Mouse (Mus musculus) kidney, postnatal 4 days (tissue): ENCODE measurements around the gene Mmachc.

Source experiments
- DNase-seq, 2 experiments: peaks; one replicate each; pipeline ENCODE4 v3.0.0; 2021; ENCODE audit warnings: mixed read lengths in 2 of 2

The Mmachc gene

GRCm38 (mm10) chr4:116708201-116708764, at the start of gene Mmachc, which contains the start of gene Ccdc163:
Mmachc (minus strand) TSS chr4:116708406.
Ccdc163 (plus strand) TSS chr4:116708509.
- DNase-seq: peak; percentile 87 to 92

GRCm38 (mm10) chr4:116749750-116750149, 41.5 kb upstream of the Mmachc start:
- DNase-seq: no peak

DNA sequence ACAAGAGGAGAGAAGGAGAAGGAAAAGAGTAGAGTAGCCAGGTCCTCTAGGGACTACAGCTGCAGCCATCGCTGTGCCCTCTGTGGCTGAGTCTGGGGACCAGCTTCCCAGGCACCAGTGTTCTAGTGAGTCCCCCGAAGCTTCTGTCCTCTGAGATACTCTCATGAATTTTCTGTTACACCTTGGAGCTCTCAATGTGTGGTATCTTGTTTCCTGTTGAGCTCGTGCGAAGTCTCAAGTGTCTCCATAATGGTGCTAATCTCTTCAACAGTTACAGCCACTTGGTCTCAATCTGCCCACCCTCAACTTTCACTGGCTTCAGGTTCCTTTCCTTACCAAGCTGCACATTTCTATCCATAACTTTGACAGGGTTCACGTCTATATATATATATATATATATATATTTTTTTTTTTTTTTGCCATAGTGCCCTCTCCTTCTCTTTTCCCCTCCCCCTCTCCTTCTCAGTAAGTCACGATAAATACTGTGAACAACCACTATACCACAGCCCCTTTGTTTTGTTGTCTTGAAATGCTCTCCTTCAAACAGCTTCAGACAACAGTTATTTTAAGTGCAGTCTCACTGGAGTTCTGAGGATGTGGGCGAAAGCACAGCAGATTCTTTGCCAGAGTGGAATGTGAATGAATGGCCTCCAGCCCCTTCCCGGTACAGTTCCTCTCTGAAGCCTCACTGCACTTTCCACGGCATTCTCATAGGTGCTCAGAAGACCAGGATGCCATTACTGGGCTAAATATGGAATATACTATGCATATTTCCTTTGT, 31.0 kb upstream of the Mmachc start:
- DNase-seq: no peak

DNA sequence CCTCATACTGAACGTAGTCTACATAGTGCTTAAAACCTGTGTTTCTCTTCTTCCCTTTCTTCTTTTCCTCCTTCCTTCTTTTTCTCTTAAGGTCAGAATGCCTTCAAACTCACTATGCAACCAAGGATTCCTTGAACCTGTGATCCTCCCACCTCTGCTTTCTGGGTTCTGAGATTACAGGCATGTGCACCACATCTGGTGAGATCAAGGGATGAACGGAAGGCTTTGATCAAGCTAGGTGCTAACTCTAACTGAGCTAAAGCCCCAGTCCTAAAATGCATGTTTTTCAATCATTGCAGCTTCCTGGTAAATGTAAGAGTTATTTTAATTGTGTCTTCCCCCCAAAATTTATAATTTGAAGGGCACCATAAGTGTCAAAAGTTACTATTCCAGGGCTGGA, 26.8 kb upstream of the Mmachc start:
- DNase-seq: no peak

GRCm38 (mm10) chr4:116732355-116732754, 24.1 kb upstream of the Mmachc start:
- peak in 1 of 2 experiments; percentile 16 for DNase-seq

- no peak for DNase-seq
Measured at GRCm38 (mm10) chr4:116731077-116731476, 22.9 kb upstream of the Mmachc start.

DNA sequence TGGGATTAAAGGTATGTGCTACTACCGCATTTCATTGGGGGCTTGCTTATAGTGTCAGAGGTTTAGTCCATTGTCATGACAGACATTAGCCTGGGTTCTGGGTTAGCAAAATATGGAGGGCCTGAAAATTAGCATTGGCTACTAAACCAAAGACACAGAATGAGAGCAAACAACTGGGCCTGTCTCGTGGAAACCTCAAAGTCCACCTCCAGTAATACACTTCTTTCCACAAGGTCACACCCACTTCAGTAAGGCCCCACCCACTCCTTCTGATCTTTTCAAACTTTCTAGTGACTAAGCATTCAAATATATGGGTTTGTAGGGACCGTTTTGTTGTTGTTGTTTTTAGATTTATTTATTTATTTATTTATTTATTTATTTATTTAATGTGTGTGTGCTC, 21.3 kb upstream of the Mmachc start:
- no peak for DNase-seq

DNA sequence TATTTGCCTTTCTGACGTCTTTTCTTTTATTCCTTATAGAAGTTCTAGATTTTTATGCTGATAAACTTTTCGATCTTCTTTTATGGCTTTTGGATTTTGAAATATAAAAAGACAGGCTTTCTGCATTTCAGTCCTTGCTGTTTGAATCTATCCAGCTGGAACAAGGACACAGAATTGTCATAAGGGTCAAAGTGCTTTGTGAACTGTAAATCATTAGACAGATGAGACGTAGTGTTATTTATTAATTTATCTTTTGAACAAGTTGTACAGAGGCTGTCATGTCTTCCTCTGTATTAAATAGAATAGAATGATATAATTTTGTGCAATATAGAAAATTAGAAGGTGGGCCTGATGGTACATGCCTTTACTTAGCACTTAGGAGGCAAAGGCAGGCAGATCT, 19.2 kb upstream of the Mmachc start:
- no peak for DNase-seq

DNA sequence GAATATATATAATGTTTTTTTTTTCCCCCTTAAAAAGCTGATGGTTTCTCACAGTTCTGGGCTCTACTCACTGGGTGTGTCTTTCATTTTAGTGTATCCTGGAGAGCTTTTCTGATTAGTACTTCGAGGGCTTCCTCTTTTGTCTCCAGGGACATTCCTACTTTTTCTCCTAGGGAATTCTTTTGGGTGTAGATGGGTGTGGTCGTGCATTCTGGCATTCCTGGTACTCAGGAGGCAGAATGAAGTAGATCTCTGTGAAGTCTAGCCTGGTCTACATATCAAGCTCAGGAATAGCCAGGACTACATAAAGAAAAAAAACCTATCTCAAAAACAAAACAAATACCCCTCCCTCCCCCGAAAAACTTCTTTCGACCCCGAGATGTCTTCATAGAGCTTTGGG, 17.2 kb upstream of the Mmachc start:
- DNase-seq: no peak

- DNase-seq: no peak
Measured at GRCm38 (mm10) chr4:116722230-116722629, 14.0 kb upstream of the Mmachc start.

- DNase-seq: no peak
Measured at GRCm38 (mm10) chr4:116721098-116721628, 13.0 kb upstream of the Mmachc start.

DNA sequence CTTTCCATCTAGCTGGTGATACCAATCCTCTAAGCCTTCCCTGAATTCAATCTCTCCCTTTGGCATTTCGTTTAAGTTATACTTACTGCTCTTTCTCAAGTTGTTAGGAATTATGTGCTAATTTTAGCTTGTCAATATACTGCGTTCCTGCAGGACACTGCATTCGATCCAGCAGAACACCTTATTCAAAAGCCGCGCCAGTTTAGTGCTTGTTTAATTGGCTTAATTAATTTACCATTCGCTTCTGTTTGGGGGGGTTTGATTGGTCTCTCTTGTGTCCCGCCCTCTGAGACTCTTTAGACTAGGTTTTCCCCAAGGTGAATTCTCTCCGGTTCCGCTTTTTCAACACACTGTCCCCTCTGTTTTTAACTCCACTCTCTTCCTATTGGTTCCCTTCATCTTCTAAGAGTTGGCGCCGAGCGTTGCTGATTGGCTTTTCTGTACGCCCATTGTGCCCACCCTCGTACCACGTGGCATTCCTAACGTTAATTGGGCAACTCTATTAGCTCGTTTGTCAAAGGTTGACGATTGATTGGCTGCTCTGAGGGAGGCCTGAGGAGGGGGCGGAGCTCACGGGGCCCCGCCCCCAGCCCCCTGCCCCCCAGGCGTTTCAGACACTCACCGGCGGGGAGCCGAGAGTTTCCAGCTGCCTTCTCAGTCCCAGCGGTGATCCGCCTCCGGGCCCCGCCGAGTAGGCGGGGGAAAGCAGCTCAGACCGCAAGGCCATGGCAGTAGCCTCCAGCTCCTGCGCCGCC, 12.3 kb upstream of the Mmachc start, which contains the start of gene Tesk2:
Gene Tesk2 (plus strand): TSS at position 606 of the 755 bp plus-strand sequence.
- peak; percentile 91 to 95 for DNase-seq

- peak; percentile 70 to 77 for DNase-seq
Measured at GRCm38 (mm10) chr4:116719396-116719795, 11.2 kb upstream of the Mmachc start.

DNA sequence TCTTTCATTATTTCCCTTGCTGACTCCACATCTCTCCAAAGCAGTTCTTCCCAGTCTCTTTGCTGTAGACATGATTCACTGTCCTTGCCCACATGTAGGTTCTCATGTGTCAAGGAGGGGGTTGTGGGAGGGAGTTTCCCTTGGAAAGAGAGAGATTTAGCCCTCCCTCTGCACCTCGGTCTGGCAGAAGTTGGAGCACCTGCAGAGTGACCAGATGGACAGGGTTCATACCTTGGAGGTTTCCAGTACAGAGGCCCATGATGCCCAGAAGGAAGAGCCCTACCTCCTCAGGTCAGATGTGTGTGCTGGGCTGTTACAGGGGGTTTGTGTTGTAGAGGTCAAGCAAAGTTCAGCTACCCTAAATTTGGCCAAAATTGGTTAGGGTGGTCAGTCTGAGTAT, 4.3 kb upstream of the Mmachc start:
- no peak for DNase-seq

DNA sequence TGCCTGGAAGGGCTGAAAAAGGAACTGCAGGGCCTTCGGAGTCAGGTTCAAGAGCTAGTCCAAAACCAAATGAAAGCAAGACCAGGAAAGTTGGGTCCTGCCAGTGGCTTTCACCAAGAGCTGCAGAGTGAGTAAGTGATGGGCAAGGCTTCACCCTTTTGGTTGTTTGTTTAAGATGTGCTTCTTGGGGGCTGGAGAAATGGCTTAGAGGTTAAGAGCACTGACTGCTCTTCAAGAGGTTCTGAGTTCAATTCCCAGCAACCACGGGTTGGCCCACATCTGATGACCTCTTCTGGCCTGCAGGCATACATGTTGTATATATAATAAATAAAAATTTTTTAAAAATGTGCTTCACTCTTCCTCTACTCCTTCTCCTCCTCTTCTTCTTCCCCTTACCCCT, 1.9 kb upstream of the Mmachc start:
- DNase-seq: no peak

DNA sequence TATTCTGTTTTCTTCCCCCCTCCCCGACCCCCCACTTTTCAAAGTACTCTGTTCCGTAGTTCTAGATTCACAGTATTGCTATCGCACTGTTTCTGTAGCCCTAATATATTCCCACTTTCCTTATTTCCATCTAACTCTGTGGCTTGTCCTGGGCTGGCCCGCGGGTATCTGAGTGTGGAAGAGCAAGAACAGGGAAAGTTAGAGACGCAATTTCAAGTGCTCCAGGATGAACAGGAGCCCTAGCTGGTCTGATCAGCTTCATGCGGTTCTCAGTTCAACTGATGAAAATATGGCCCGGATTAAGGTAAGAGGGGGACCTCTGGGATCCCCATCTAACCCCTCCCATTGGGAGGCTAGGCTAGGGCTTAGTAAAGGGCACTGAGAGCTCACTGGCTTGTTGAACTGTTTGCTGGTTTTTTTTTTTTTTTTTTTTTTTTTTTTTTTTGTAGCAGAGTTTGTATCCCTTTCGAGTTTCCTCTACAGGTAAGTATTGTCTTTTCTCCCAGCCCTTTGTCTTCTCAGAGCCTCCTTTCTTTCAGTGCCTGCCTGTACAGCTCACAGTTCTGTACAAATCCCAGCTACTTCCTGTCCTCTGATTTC, 685 bp upstream of the Mmachc start:
- DNase-seq: peak in 1 of 2 experiments; percentile 19

DNA sequence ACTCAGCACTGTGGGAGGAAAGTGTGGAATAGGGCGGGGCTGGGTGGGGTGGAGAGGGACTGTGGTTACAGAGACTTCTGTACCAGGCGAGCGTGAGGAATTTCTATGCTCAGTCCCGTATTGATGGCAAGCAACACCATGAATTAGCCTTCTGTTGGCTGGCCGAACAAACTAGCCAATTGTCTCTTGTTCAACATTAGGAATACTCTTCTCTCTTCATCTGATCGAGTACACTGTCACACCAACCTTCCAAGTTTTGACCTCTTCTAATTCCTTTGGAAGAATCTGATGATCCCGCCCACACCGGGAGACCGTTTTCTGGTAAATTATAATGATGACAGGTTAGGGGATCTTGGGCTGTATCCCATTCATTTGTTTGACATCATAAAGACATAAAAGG, 540 bp downstream of the Mmachc start:
- no peak for DNase-seq

GRCm38 (mm10) chr4:116703804-116704203, 4.4 kb downstream of the Mmachc start:
- peak; percentile 90 to 91 for DNase-seq

GRCm38 (mm10) chr4:116700964-116701363, 7.2 kb downstream of the Mmachc start:
- no peak for DNase-seq

DNA sequence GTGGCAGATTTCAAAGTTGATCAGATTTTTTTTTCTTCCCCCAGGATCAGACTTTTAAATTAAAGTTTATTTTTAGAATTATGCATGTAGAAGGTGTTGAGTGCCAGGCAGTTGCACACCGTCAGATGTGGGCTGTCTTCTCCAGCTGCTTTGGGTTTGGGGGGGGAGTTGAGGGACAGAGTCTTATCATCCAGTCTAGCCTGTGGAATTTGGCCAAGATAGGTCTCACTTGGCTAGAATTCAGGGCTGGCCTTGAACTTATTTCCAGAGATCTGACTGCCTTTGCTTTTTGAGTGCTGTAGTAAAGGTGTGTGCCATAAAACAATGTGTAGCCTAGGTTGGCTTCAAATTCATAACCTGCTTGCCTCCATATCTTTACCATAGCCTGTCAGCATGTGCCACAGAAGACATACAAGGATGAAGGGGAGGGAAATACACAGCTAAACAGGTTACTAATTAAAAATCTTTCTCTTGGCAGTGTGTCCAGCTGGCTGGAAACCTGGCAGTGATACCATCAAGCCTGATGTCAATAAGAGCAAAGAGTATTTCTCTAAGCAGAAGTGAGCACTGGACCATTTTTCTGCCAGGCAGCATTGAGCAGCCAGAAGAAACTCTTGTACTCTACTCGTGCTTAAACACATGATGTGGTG, 9.4 kb downstream of the Mmachc start:
- no peak for DNase-seq

DNA sequence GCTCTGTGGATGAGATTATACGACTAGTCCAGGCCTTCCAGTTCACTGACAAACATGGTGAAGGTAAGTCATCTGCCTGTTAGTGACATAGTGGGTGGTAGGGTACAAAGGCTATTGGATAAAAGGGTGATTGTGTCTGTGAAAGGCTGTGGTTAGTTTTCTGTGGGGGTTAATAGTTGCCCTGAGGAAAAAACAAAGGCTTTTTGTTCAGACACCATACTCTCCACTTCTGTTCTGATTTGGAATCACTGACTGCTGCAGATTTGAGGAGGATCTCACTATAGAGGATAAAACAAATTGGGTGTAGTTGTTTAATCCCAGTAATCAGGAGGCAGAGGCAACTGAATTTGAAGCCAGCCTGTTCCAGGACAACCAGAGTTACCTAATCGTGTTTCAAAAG, 14.4 kb downstream of the Mmachc start:
- DNase-seq: no peak

- no peak for DNase-seq
Measured at GRCm38 (mm10) chr4:116692146-116692545, 16.1 kb downstream of the Mmachc start.
